23 mouse cellular contexts compared by ENCODE assay signal in the genomic region with DNA sequence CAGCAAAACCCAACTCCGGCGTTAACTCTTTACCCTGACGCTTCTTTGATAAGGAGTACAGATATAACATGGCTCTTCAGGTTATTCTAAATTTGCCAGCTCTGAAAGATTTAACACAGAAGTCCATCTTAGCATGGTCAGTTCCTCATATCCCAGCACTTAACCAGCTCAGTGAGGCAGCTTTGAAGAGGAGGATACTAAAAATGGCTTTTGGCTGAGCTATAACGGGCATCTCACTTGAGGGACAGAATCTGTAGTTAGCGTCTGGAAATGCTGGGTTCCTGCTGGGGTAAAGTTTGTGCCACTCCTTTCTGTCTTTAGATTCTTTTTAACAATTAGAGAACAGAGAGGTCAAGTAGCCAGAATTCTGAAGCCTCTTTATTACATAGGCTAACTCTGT.
DNase-seq lines count a peak whose midpoint lies in the region; ATAC-seq and TF ChIP-seq lines count a peak whose summit lies in the region.
"Had no signal": no experiment of that assay in that cellular context is flagged by ENCODE, and none has a peak within 500 bp of the region (broad histone marks: within the 10 kb centered on the region; RNA-seq: fewer than 3 reads in every experiment).

No protein-coding gene starts in this region.

- H3K9me3 ChIP-seq in heart, embryonic 11.5 days (replicated peaks; ENCODE audit: control insufficient read depth, low read length): no peaks in the 10 kb centered on the region
- H3K9me3 ChIP-seq in hindbrain, embryonic 13.5 days: no peaks in the 10 kb centered on the region
- H3K9me3 ChIP-seq: embryonic facial prominence, embryonic 12.5 days; forebrain, embryonic 12.5 days had no signal

- H3K4me2 ChIP-seq in heart, embryonic 11.5 days: 0 out of 2 replicates have a peak overlapping the region, but pooled peaks have one; percentile 11
- H3K4me2 ChIP-seq in hindbrain, embryonic 13.5 days: no peak overlapping the region
- H3K4me2 ChIP-seq: embryonic facial prominence, embryonic 12.5 days; forebrain, embryonic 12.5 days had no signal

- H3K4me1 ChIP-seq in heart, embryonic 11.5 days (ENCODE audit: control insufficient read depth, insufficient read depth, low read length): no peaks in the 10 kb centered on the region
- no peaks in the 10 kb centered on the region for H3K4me1 ChIP-seq in hindbrain, embryonic 13.5 days (replicated peaks)
- H3K4me1 ChIP-seq: embryonic facial prominence, embryonic 12.5 days; forebrain, embryonic 12.5 days had no signal

- ATAC-seq in frontal cortex, adult (ENCODE audit: low TSS enrichment): peak; percentile 79
- no peak for ATAC-seq in heart, embryonic 11.5 days (replicated peaks; ENCODE audit: insufficient number of reproducible peaks, low FRiP score, low TSS enrichment)
- no peak for ATAC-seq in hindbrain, embryonic 13.5 days (ENCODE audit: low FRiP score)
- ATAC-seq: CD4-positive, CD25-positive, alpha-beta regulatory T cell, adult 4 months; forebrain, embryonic 16.5 days; inflammation-experienced regulatory T-cells, adult 6 months; intestine, postnatal 0 days had no signal

- DNase-seq in frontal cortex, postnatal 14 days (ENCODE audit: low spot score in 2 of 2): no peak
- no peak for DNase-seq in heart, adult 11 months
- DNase-seq in left cerebral cortex, adult 2 months (ENCODE audit: extremely low spot score in 1 of 2, low spot score in 2 of 2): no peak
- DNase-seq in left cerebral cortex, postnatal 10 days (ENCODE audit: extremely low spot score in 1 of 2, low spot score in 2 of 2): no peak
- DNase-seq in telencephalon, adult 2 months (ENCODE audit: low read depth, low spot score): peak; percentile 62
- DNase-seq: adrenal gland, adult 8-10 months; B cell, adult 2 months; cerebellum, adult 11-12 months; cerebellum, adult 9-10 months; cerebellum, postnatal 25 days; gastrocnemius, adult 2 months; gastrocnemius, postnatal 25 days; kidney, adult 8-10 months had no signal

- H3K4me3 ChIP-seq in heart, embryonic 11.5 days (ENCODE audit: low read depth, low read length): no peak overlapping the region
- H3K4me3 ChIP-seq in left cerebral cortex, adult 2 months: no peak overlapping the region
- no peak overlapping the region for H3K4me3 ChIP-seq in hindbrain, embryonic 13.5 days
- H3K4me3 ChIP-seq: embryonic facial prominence, embryonic 12.5 days; forebrain, embryonic 12.5 days; gastrocnemius, adult 2 months had no signal

- H3K36me3 ChIP-seq in heart, embryonic 11.5 days (ENCODE audit: control insufficient read depth, insufficient read depth, low read length): no peaks in the 10 kb centered on the region
- H3K36me3 ChIP-seq in hindbrain, embryonic 13.5 days: no peaks in the 10 kb centered on the region
- H3K36me3 ChIP-seq: embryonic facial prominence, embryonic 12.5 days; forebrain, embryonic 12.5 days; G1E had no signal

- no peak overlapping the region for H3K9ac ChIP-seq in heart, embryonic 11.5 days (ENCODE audit: low read depth, low read length)
- H3K9ac ChIP-seq in hindbrain, embryonic 13.5 days: no peak overlapping the region
- H3K9ac ChIP-seq: embryonic facial prominence, embryonic 12.5 days; forebrain, embryonic 12.5 days had no signal

- intact Hi-C loops in left cerebral cortex, adult 2 months (cut with DNase I): no loop called here
- intact Hi-C loops in left cerebral cortex, postnatal 10 days (cut with DNase I): loop anchor here (10.0 kb wide), 1 partner anchor 123 kb away; a partner anchor contains a TSS

- 44% methylated on average over 5 of the region's 5 CpGs for WGBS in heart, embryonic 11.5 days (ENCODE audit: insufficient replicate concordance)
- 90% methylated on average over 5 of the region's 5 CpGs for WGBS in hindbrain, embryonic 13.5 days

- no peaks in the 10 kb centered on the region for H3K27me3 ChIP-seq in heart, embryonic 11.5 days (ENCODE audit: control insufficient read depth, insufficient read depth, low read length)
- no peaks in the 10 kb centered on the region for H3K27me3 ChIP-seq in hindbrain, embryonic 13.5 days
- H3K27me3 ChIP-seq: embryonic facial prominence, embryonic 12.5 days; forebrain, embryonic 12.5 days had no signal

- no peak for TF ChIP-seq CTCF in left cerebral cortex, adult 2 months (IDR thresholded peaks at IDR 0.05)

- H3K27ac ChIP-seq in heart, embryonic 11.5 days (ENCODE audit: low read depth, low read length): peak overlapping the region; percentile 46
- peak overlapping the region; percentile 74; the same call in 1 of the 2 replicates for H3K27ac ChIP-seq in left cerebral cortex, adult 2 months
- H3K27ac ChIP-seq in hindbrain, embryonic 13.5 days: no peak overlapping the region
- H3K27ac ChIP-seq: embryonic facial prominence, embryonic 12.5 days; forebrain, embryonic 12.5 days; gastrocnemius, adult 2 months had no signal
